Mouse (Mus musculus): ENCODE data around the gene Flnb.
A peak's percentile ranks its signal among the peaks of the same experiment; 100 is the strongest.

Gene Flnb

DNA sequence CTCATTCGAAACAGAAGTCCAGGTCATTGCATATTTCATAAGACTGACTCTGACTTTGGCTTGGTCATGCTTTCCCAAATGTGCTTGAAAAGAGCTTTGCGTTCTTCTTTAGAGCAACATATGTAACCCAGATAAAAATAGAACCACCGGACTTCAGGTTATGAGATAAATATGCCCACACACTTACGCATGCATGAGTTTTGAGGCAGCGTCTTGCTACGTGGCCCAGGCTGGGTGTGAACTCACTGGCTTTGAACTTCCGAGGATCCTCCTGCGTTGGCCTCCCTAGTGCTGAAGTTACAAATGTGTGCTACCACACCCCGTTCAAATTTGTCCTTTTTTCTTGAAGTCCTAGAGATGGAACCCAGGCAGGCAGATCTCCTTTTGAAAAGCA is 46.7 kb downstream of the Flnb start:
- no peak for DNase-seq

DNA sequence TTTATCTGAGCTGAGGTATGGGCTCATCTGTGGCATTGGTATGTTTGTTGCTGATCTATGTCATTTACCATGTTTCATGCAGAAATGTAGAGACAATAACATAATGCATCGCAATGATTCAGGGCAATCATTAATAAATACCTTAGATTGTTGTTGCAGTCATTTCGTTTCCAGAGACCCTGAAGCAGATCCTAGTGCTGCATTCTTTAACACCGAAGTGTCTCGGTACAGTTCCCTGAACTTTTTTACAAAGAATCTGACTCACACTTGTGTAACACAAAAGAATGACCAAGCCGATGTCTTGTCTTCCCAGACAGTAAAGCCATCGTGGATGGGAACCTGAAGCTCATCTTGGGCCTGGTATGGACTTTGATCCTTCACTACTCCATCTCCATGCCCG is 49.5 kb downstream of the Flnb start:
- DNase-seq, result no peak

DNA sequence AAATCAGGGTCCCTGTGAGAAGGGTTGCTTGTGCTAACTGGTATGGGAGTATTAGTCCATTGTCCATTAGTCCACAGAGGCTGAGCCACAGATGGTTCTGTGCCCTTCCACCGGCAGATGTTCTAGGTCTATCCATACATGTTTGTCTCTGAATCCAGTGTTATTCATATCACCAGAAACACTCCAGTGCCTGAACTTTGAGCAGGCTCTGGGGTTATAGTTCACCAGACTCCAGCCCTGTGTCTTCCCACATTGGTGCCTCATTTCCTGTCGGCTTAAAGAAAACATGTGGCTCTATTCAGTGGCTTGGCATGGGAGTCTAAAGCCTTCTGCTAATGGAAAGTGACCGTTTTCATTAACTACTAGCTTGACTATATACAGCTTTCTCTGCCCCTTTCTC is 50.1 kb downstream of the Flnb start:
- no peak for DNase-seq

DNA sequence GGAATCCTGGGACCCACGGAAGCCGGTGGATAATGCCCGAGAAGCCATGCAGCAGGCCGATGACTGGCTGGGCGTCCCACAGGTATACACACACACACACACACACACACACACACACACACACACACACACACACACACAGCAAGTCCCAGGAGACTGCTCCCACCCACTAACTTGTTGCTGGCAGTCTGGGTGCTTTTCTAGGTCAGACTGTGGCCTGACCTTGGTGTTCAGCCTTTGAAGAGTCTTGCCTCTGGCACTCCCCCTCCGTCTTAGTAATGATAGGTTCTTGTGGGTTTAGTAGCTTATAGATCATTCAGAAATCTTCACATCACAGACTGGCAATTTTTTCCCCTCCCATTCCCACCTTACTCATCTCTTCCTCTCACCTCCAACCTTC is 52.0 kb downstream of the Flnb start:
- no peak for DNase-seq

DNA sequence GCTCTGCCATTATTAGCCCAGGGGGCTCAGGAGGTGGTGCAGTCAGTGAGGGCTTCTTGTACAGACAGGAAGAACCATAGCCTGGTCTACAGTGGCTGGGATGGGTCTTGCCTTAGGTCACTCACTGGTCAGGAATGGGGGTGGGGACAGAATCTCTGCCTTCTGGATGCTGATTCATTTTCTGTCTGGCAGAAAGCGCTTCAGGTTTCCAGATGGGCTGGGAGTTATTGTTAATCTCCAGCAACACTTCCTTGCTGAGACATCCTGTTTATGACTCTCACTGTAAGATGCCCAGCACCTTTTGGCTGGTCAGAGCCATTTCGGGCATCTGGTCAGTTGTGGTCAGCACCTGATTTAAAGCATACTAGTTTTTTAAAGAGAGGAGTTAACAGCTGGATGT is 55.8 kb downstream of the Flnb start:
- DNase-seq, result no peak

DNA sequence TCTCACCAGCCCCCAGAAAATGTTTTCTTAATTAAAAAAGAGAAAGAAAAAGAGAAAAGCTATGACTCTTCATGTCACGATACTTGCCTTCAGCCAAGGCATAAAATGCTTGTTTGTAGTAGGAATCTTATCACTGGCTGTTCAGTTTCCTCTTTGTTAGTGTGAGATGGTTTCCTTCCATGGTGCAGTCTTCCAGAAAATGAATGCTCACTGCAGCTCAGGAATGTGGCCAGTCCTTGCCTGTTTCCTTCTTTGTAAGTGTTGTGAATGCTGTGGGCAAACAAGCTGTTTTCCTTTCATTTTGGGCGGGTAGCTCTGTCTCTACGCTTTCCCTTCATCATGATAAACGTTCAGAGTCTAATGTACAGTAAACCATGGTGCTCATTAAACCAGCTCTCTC is 56.7 kb downstream of the Flnb start:
- no peak for DNase-seq

DNA sequence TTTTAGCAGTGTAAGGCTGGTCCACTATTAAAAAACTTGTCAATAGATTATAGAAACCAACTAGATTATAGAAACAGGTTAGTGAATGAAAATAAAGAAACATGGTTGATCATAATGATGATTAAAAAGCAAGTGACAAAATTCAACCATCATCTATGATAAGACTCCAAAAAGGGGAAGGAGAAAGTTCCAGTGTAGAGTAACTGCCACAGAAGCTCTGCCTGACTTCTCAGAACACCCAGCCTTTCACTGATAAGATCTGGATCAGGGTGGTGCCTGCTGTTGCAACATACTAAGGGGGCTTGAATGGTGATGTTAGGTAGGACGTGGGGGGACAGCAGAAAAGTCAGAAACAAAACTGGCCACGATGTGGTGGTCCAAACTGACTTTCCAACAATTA is 60.2 kb downstream of the Flnb start:
- DNase-seq, result no peak

DNA sequence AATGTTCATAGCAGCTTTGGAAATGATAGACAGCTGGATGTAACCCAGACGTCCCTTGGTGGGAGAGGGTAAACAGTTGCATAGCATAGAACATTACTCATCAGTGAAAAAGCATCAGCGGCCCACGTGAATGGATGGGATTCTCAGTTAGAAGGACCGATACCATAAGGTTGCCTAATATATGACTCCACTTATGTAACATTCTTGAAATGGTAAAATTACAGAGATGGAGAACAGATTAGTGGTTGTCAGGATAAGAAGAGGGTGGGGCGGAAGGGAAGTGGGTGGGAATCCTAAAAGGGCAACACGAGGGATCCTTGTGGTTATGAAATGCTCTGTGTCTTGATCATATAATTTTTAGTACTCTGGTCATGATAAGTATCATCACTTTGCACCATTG is 62.6 kb downstream of the Flnb start:
- no peak for DNase-seq

DNA sequence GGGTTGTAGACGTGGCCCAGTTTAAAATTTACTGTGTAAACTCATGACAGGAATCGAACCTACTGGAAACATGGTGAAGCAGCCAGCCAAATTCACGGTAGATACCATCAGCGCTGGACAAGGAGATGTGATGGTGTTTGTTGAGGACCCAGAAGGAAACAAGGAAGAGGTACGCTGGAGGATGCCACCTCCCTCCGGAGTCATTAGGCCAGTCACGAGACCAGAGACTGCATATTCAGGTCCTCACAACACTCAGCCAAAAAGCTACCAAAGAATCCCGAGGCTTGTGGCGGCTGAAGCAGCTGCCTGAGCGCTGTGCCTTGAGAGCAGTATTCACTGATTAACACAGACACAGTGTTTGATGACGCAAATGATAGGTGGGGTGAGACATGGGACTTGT is 63.8 kb downstream of the Flnb start:
- no peak for DNase-seq

DNA sequence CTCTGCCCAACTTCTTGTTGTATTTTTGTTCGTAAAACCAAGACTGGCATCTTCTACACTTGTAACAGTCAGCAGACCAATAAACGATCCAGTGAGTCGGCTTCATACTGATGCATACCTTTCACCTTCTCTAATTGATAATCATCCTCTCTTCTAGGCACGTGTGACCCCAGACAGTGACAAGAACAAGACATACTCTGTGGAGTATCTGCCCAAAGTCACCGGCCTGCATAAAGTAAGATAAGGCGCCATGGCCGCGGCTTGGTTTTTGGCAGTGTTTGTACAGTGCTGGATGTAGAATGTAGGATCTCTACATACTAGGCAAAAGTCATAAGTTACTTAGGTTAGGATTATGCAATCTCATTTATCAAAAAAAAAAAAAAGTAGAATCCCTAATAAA is 64.3 kb downstream of the Flnb start:
- DNase-seq, result no peak

DNA sequence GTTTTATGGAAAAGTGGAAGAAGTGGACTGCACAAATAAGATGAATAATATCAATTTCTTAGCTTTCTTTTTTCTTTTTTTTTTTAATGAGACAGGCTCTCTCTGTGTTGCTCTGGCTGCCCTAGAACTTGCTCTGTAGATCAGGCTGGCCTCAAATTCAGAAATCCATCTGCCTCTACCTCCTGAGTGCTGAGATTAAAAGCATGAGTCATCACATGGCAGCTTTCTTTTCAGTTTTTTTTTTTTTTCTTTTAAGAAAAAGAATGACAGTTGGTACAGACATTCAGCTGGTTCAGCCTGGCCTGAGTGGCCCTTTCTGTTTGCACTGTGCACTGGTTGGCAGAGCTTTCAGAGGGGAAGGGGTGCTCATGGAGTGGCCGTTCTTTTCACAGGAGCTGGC is 66.4 kb downstream of the Flnb start:
- no peak for DNase-seq

DNA sequence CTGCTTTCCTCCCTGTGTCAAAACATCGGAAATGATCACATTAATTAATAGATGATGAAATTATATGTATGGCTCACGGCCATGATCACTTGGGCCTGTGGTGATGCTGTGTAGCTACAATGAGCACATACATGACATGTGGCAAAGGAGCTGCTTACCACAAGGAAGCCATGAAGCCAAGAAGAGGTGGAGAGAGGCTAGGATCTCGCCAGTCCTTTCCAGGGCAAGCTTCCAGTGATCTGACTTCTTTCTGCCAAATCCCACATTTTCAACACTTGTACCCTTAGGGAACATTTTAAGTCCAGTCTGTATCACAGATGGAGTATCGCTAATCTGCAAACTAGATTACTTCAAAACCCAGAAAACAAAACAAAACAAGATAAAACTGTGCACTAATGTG is 67.1 kb downstream of the Flnb start:
- no peak for DNase-seq

DNA sequence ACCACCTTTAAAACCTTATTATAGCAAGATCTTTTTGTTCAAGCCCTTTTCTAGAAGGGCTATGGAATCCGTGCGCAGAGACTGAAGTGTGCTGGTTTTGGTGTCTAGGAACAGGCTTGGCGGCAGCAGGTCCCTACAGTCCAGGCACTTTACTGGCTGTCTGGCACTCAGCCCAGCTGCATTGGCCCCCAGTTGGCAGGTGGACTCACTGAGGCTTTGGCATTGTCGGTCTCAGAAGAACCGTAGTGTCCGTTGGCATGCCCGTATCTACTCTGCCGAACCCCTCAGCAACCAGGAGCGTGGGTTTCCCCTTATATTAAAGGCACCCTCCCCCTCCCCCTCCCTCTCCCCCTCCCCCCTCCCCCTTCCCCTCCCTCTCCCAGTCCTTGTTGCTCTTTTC is 67.8 kb downstream of the Flnb start:
- DNase-seq, result no peak

DNA sequence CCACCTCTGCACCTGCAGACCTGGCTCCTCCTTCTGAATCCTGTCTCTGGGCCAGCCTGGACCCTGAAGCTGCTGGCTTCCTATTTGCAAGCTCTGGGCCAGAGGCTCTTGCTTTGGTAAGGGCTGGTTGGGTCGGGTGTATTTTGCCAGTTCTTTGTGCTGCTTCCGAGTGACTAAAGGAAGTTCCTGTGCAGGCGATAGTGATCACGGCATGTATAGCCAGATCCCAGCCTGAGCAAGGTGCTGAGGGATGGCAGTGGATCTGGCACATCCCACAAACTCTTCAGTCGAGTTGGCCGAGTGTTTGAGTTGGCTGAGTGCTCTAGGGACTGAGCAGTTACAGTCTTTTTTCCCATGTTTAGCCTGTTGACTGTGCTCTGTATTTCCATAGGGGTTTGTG is 68.3 kb downstream of the Flnb start:
- no peak for DNase-seq

DNA sequence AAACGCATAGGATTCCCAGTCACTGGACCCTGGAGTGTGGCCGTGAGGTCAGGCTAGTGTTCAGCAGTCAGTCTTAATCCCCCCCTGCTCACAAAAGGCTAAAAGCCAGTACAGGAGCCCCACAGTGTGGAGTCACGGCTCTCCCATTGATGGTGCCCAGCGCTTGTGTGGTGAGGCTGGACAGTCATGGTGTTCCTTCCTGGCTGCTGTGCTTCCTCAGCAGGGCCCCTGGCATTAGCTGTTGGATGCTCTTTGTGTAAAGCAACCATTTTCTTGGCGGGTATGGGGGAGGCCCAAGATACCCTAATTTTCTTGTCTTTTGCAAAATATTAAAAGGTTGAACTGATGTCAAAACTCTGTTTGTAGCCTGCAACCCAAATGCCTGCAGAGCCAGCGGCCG is 69.4 kb downstream of the Flnb start:
- DNase-seq, result no peak

DNA sequence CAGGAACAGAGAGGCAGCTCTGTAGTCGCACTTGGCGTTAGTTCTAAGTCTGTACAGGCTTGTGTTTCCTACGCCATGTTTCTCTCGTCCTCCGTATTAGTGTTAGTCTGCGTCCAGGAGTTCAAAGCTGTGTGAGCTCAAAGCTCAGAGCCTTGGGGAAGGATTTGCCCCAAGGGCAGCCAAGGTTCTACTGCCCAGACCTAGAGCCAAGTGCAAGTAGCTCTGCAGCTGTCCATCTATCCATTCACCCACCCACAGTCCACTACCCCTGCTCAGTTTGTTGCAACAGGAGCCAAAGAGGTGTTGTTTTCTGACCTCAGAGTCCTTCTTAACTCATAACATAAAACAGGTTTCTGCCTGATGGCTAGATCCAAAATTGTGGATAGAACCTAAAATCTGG is 70.5 kb downstream of the Flnb start:
- DNase-seq, result no peak

DNA sequence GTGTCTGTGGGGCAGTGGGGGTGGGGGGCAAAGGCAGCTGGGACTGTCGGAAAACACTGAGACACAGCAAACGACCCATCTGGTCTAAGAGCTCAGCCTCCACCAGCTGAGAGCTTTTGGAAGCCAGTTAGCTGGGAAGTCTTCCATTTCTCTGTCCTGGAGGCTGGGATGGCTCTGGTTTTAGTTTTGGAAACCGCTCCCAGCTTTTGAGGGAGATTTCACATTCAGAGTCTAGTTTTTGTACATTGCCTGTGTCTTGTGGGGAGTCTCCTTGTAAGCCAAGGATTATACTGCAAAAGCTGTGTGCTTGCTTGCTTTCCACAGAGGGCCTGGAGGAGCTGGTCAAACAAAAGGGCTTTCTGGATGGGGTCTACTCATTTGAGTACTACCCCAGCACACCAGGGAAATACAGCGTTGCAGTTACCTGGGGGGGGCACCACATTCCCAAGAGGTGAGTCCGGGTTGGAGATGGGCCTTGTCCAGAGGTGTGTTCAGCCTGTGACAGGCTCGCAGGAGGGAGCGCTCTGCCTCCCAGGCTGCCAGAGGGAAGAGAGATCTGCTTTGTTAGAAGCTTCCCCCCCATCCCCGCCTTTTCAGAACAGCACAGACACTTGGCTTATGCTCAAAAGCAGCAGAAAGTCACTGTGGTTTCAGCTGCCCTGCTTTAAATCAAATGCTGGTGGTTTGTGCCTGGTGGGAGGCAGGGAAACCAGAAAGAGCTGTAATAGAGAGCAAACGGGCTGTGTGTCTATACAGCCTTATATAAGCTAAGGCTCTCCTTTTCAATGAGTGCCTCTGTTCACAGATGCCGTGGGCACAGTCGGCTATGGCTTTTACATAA is 71.3 kb downstream of the Flnb start:
- peak; percentile 35 for DNase-seq

DNA sequence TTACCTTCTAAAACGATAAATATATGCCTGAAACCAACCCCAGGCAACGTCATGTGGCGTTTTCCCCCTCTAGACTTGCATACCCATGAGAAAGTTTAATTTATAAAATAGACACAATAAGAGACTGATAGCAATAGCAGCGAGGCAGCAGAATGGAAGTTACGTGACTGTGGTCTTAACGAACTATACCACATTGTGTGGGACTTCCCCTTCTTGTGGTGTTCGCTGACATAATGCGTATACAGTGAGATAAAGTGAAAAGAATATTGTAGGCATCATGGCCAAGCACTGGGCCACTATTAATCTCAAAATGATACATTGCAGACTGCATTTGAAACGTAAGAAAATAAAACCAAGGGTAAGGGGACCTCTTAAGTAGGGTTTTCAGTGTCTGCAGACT is 72.1 kb downstream of the Flnb start:
- no peak for DNase-seq

DNA sequence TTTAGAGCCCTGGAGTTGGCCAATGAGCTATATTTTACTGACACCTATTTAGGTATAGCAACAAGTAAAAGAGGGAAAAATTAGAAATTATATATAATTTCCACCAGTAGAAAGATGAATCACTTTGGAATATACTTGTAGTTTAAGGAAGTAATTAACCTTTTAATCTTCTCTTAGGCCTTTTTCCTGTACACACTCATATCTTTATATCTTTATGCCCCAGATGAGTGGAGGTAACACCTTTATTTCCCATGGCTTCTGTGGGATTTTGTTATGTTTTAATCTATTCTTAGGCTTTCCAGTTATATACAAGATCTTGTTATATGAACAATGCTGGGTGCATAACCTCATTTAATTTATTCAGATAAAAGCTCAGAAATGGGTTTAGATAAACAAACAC is 73.6 kb downstream of the Flnb start:
- no peak for DNase-seq

DNA sequence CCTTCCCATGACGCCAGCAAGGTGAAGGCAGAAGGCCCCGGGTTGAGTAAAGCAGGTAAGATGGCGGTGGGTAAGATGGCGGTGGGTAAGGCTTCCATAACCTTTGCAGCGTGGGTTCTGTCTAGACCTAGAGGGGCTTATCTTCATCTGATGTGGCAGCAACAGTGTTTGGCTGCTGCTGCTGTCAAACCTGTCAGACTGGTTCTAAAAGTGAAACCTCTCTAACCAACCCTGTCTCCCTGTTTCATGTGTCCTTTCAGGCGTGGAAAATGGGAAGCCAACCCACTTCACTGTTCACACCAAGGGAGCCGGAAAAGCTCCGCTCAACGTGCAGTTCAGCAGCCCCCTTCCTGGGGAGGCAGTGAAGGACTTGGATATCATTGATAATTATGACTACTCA is 78.4 kb downstream of the Flnb start:
- DNase-seq, result no peak

DNA sequence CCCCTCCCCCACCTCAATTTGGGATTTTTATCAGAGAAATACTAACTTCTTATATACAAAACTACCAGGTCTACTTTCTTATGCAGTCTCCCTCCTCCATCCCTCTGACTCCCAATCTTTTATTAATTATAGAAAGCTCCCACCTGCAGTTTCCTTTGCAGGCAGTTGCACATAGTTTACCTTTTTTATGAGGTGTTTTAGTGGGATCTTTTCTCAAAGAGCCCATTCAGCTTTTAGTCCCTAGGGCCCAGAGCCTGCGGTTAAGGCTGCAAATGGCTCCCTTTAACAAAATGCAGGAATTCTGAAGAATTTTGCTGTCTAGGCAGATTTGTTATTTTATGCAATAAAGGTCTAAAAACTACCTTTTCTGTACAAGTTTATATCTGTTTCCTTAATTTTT is 78.9 kb downstream of the Flnb start:
- no peak for DNase-seq

DNA sequence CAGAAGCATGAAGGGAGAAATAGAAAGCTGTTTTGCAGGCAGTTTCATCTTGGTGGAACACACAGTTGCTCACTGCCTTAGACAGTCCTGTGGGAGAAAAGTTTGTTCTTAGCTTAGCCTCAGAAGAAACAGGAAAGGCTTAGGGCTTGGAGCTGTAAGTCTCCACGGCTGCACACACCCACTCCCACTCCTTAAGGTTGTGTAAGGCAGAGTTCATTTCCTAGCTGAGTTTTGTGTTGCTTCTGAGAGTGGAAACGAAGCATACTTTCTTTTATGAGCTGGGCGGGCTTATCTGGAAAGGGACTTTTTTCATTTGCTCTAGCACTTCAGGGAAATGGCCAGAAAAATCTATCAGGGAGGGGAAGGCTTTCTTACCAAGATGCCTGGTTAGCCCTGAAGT is 82.2 kb downstream of the Flnb start:
- no peak for DNase-seq

DNA sequence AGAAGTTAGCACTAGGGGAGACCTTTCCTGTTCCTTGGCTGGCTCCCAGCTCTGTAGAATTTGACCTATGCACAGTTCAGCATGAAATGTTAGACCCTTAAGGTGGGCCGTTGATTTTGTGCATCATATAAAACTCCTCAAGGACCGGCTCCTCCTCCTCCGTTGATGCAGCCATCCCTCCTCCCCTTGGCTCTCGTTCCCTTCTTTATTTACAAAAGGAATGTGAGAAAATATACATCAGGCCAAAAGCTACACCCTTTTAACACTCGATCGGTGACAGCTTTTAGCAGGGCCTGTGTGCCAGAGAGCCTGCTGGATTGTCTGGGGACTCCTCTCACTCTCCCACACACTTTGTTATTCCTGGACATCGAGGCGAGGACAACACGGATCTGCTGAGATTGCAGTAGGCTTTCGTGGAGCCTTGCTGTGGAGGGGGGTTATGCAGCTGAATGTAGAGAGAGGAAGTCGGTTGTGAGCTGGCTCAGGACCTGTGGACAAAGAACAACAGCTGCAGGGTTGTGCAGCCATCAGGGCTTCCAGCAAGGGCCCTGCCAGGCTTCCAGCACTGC is 82.8 kb downstream of the Flnb start:
- no peak for DNase-seq

DNA sequence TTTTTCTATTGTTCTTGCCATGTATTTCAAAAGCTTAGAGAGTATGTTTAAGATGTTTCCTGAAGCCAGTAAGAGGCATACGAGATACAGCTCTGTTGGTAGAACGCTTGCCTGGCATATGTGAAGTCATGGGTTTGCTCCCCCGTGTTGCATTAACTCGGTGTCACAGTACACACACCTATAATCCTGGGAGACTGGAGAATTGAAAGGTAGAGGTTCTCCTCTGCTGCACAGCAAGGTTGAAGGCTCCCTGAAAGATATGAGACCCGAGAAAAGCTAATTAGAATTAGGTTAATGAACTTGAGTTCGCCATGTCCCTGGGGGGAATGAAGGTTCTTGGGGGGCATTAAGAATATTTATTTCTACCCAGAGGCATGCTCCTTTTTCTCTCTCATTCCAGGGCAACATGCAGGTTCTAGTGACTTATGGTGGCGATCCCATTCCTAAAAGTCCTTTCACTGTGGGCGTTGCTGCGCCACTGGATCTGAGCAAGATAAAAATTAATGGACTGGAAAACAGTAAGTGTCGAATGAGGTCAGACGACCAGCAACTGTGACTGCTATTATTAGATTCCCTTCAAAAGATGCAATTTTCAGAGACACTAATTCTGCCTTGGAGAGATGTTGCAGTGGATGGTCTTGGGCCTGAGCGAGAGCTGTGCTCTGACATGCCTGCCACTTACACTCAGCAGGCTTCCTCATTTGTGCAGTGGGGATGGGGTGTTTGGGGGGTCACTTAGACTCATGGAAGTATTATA is 83.9 kb downstream of the Flnb start:
- DNase-seq, result no peak
